Mouse (Mus musculus) megakaryocyte, embryonic 14.5 days (primary cell): Measurements from ENCODE around the gene Hoxb6. TPM values are rescaled to one million over a fixed set of nuclear protein-coding genes. Genes with fewer than 3 reads are reported as not detected.

ENCODE experiments used
- H3K27me3 ChIP-seq: replicated peaks from 2 replicates; pipeline ENCODE3; 2012; ENCODE audit warnings: inconsistent platforms
- H3K36me3 ChIP-seq: replicated peaks from 2 replicates; pipeline ENCODE3; 2012; ENCODE audit warnings: low read length, inconsistent platforms, mixed read lengths
- H3K4me1 ChIP-seq: 2 replicates; pipeline ENCODE4 v1.6.1; 2012; ENCODE audit warnings: inconsistent platforms
- H3K4me3 ChIP-seq: replicated peaks from 2 replicates; pipeline ENCODE3; 2012; ENCODE audit warnings: moderate library complexity, mild to moderate bottlenecking, inconsistent platforms
- H3K9me3 ChIP-seq: 2 replicates; pipeline ENCODE4 v1.6.1; 2012; ENCODE audit warnings: inconsistent platforms
- FLI1 ChIP-seq: IDR thresholded peaks from 2 replicates; pipeline ENCODE4 v1.6.1; 2012; ENCODE audit warnings: low read length, inconsistent platforms, mixed read lengths
- GATA1 ChIP-seq: IDR thresholded peaks from 3 replicates; pipeline ENCODE4 v1.6.1; 2012; ENCODE audit warnings: mixed read lengths, low read length, inconsistent platforms, borderline replicate concordance
- polyA plus RNA-seq: library from polyadenylated mRNA; stranded (reverse); fragments of >175 nt; gene quantifications from 2 replicates; pipeline ENCODE4 v1.2.3, GENCODE M21; 2012; ENCODE audit warnings: low replicate concordance; ENCODE audit not compliant: insufficient read depth

Hoxb6 gene
- polyA plus RNA-seq, 1 experiment = not detected

GRCm38 (mm10) chr11:96306183-96306907 is 14.1 kb downstream of the Hoxb6 start:
- Histone ChIP-seq H3K4me3 (no peak overlapping the region), H3K27me3 (peaks cover 98% of the 10 kb centered on the region), H3K4me1 (peaks cover 21% of the 10 kb centered on the region), H3K36me3 (no peaks in the 10 kb centered on the region), H3K9me3 (peaks cover 4% of the 10 kb centered on the region; the same call in 1 of the 2 replicates)
- no peak for TF ChIP-seq FLI1
- TF ChIP-seq GATA1 = no peak

DNA sequence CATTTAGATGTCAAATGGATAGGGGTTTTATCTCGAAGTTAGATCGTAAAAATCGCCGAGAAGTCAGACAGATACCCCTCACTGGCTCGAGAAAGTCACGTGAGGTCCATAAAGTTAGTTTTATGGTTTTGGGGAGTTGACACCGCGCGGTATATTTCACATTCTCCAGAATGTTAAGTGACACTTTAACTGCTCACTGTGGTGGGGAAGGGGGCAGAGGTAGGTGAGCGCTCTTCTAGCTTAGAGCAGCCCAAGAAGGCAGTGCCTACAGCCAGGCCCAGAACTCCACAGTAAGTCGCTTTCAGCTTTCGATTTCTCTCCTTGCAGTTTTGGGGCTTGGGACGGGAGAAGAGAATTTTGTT is 14.6 kb downstream of the Hoxb6 start:
- Histone ChIP-seq H3K4me3 (no peak overlapping the region), H3K4me1 (peaks cover 25% of the 10 kb centered on the region), H3K27me3 (peaks cover 97% of the 10 kb centered on the region), H3K9me3 (peaks cover 4% of the 10 kb centered on the region; the same call in 1 of the 2 replicates), H3K36me3 (no peaks in the 10 kb centered on the region)
- TF ChIP-seq GATA1 = no peak

DNA sequence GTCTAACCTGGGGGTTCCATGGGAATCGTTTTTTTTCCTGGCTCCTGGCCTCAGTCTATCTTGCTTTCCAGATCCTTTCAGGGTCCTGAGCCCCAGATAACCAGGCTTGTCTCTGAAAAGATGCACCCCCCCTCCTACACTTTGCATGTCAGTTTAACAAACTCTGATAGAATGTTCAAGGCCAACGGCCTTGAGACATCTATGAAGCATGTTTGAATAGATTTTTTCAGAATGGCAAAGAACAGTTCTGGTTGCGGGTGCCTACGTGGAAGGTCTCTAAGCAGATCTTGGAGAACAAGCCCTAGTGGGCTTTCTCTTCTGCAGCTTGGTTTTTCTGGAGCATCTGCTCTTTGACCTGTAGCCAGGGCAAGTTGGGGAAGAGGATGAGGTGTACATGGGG is 16.5 kb downstream of the Hoxb6 start:
- no peaks in the 10 kb centered on the region for H3K9me3 ChIP-seq
- peaks cover 22% of the 10 kb centered on the region for H3K4me1 ChIP-seq
- no peaks in the 10 kb centered on the region for H3K36me3 ChIP-seq
- H3K27me3 ChIP-seq = peaks cover 97% of the 10 kb centered on the region
- no peak for TF ChIP-seq GATA1
- no peak for TF ChIP-seq FLI1
- H3K4me3 ChIP-seq = no peak overlapping the region

GRCm38 (mm10) chr11:96309288-96309687 is 17.0 kb downstream of the Hoxb6 start:
- Histone ChIP-seq H3K9me3 (no peaks in the 10 kb centered on the region), H3K4me3 (no peak overlapping the region), H3K36me3 (no peaks in the 10 kb centered on the region), H3K4me1 (peaks cover 23% of the 10 kb centered on the region), H3K27me3 (peaks cover 97% of the 10 kb centered on the region)
- TF ChIP-seq FLI1 (no peak), GATA1 (no peak)

GRCm38 (mm10) chr11:96310183-96310938 is 18.1 kb downstream of the Hoxb6 start:
- H3K4me3 ChIP-seq = peak overlapping the region; percentile 56
- no peaks in the 10 kb centered on the region for H3K36me3 ChIP-seq
- TF ChIP-seq FLI1 (no peak), GATA1 (no peak)
- no peaks in the 10 kb centered on the region for H3K9me3 ChIP-seq
- peaks cover 96% of the 10 kb centered on the region for H3K27me3 ChIP-seq
- H3K4me1 ChIP-seq = peaks cover 34% of the 10 kb centered on the region

GRCm38 (mm10) chr11:96311097-96311496 is 18.8 kb downstream of the Hoxb6 start:
- Histone ChIP-seq H3K27me3 (peaks cover 96% of the 10 kb centered on the region), H3K36me3 (no peaks in the 10 kb centered on the region), H3K4me1 (peaks cover 35% of the 10 kb centered on the region), H3K9me3 (no peaks in the 10 kb centered on the region), H3K4me3 (peak overlapping the region; percentile 91)
- TF ChIP-seq GATA1 (no peak), FLI1 (no peak)

GRCm38 (mm10) chr11:96311520-96312417 is 19.5 kb downstream of the Hoxb6 start:
- TF ChIP-seq FLI1 = no peak
- TF ChIP-seq GATA1 = no peak
- no peaks in the 10 kb centered on the region for H3K36me3 ChIP-seq
- H3K9me3 ChIP-seq = no peaks in the 10 kb centered on the region
- peaks cover 96% of the 10 kb centered on the region for H3K27me3 ChIP-seq
- peaks cover 35% of the 10 kb centered on the region for H3K4me1 ChIP-seq
- H3K4me3 ChIP-seq = peak overlapping the region; percentile 91

- H3K4me3 ChIP-seq = no peak overlapping the region
- TF ChIP-seq FLI1 = no peak
- TF ChIP-seq GATA1 = no peak
- H3K36me3 ChIP-seq = no peaks in the 10 kb centered on the region
- peaks cover 39% of the 10 kb centered on the region for H3K4me1 ChIP-seq
- H3K27me3 ChIP-seq = peaks cover 94% of the 10 kb centered on the region
- no peaks in the 10 kb centered on the region for H3K9me3 ChIP-seq
These were observed 20.9 kb downstream of the Hoxb6 start for GRCm38 (mm10) chr11:96313134-96313533.

DNA sequence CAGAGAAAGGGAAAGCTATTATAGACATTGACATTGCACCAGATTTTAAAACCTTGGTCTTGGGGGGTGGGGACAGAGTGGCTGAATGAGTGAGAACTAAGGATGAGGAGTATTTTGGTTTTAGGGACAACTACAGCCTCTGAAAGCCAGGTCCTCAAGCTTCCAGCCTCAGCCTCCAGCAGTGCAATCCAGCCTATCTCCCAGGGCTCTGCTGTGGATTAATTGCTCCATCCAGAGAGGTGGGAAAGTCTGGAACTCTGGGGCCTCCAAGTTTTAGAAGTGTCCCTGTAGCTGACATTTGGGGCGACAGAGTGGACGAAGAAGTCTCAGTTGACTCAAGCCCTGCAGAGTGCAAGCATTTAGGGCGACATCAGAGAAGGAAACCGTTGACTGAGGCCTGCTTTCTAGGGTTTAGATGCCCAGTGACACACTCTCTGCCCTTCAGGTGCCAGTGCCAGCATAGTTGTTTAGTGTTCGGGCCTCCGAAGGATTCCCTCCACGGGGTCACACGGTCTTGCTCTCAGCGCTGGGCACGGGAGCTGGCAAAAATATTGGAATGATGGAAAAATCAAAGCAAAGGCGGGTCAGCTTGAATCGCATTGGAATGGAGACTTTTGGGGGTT is 21.6 kb downstream of the Hoxb6 start:
- Histone ChIP-seq H3K4me3 (peak overlapping the region; percentile 85), H3K27me3 (peaks cover 93% of the 10 kb centered on the region), H3K9me3 (no peaks in the 10 kb centered on the region), H3K4me1 (peaks cover 46% of the 10 kb centered on the region), H3K36me3 (no peaks in the 10 kb centered on the region)
- TF ChIP-seq GATA1 = no peak
- no peak for TF ChIP-seq FLI1
